Mouse (Mus musculus) spleen, adult 2 months (tissue): ENCODE measurements around the gene Vti1a.

Experiments used
- CTCF ChIP-seq: fragments of 200-500 bp; IDR thresholded peaks from 2 replicates; pipeline ENCODE4 v1.5.1; 2011; ENCODE audit warnings: mild to moderate bottlenecking, inconsistent platforms; ENCODE audit not compliant: insufficient read depth, insufficient read length, insufficient replicate concordance; ENCODE audit errors: extremely low read depth
- POLR2A ChIP-seq: fragments of 200-500 bp; IDR thresholded peaks from 2 replicates; pipeline ENCODE4 v1.6.1; 2011; ENCODE audit warnings: low read depth, low read length, inconsistent platforms

DNA sequence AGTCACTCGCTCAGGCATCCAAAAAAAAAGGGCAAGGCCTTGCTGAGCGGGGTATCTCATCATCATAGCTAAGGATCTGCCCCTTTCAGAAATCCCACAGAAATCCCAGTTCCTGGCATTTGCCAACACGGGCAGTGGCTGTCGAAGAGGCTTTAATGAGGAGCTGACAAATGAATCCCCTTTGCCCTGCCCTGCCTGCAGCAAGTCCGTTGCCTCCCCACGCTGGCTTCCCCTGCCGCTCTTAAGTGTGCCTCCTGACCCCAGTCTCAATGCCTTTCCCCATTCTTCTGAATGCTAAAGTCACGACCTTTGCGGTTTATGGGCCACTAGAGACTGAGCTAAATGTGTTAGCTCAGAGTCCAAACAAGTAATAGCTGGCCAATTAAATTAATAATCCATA, 352.8 kb downstream of the Vti1a start:
- TF ChIP-seq POLR2A (no peak), CTCF (no peak)
